Mouse (Mus musculus) kidney, embryonic 15.5 days (tissue): ENCODE measurements around the gene Cpeb1. TPM values are rescaled to one million over a fixed set of nuclear protein-coding genes. Genes with fewer than 3 reads are reported as not detected.

Experiments used
- ATAC-seq: fragments of 200-750 bp; cut with Nextera tagmentation; replicated peaks from 2 replicates; pipeline ENCODE4 v1.8.0; 2017; ENCODE audit warnings: moderate TSS enrichment; ENCODE audit not compliant: low FRiP score
- H3K27ac ChIP-seq: fragments of 300-500 bp; sonication (generic); 2 replicates; pipeline ENCODE4 v1.5.1; 2015; ENCODE audit warnings: mild to moderate bottlenecking, inconsistent platforms
- H3K27me3 ChIP-seq: fragments of 300-500 bp; sonication (generic); 2 replicates; pipeline ENCODE4 v1.6.1; 2015; ENCODE audit warnings: inconsistent platforms
- H3K36me3 ChIP-seq: fragments of 300-500 bp; sonication (generic); 2 replicates; pipeline ENCODE4 v1.6.1; 2015; ENCODE audit warnings: inconsistent platforms
- H3K4me1 ChIP-seq: fragments of 300-500 bp; sonication (generic); 2 replicates; pipeline ENCODE4 v1.6.1; 2015; ENCODE audit warnings: inconsistent platforms
- H3K4me2 ChIP-seq: fragments of 300-500 bp; sonication (generic); 2 replicates; pipeline ENCODE4 v1.6.1; 2015; ENCODE audit warnings: moderate library complexity, mild to moderate bottlenecking, inconsistent platforms
- H3K4me3 ChIP-seq: fragments of 300-500 bp; sonication (generic); replicated peaks from 2 replicates; pipeline ENCODE4 v1.5.1; 2015; ENCODE audit warnings: mild to moderate bottlenecking, inconsistent platforms
- H3K9ac ChIP-seq: fragments of 300-500 bp; sonication (generic); 2 replicates; pipeline ENCODE4 v1.6.1; 2015; ENCODE audit warnings: mild to moderate bottlenecking, inconsistent platforms
- H3K9me3 ChIP-seq: fragments of 300-500 bp; sonication (generic); replicated peaks from 2 replicates; pipeline ENCODE4 v1.6.1; 2016; ENCODE audit warnings: inconsistent platforms
- WGBS: fragments of 180-500 bp; shearing (Covaris S2); methylation state at CpG from one replicate; pipeline ENCODE4 v1.1.7; 2015; ENCODE audit warnings: mixed read lengths; 5-methylcytosine and 5-hydroxymethylcytosine counted together
- polyA plus RNA-seq: library from polyadenylated mRNA; unstranded; fragments of >200 nt; fragmentation: Nextera tagmentation; extraction: Ambion mirVana; gene quantifications from 2 replicates; pipeline ENCODE4 v1.2.1, GENCODE M21; 2015

Cpeb1 gene
- polyA plus RNA-seq, 1 experiment from 2014 or later, result 1.9 TPM

- no peak for ATAC-seq
Observed at GRCm38 (mm10) chr7:81339783-81340182, 115.5 kb downstream of the Cpeb1 start.

GRCm38 (mm10) chr7:81338522-81338873 is 116.8 kb downstream of the Cpeb1 start:
- peaks cover 92% of the 10 kb centered on the region for H3K36me3 ChIP-seq
- H3K4me2 ChIP-seq, result no peak overlapping the region
- no peak overlapping the region for H3K27ac ChIP-seq
- H3K9ac ChIP-seq, result no peak overlapping the region
- no peaks in the 10 kb centered on the region for H3K27me3 ChIP-seq
- H3K4me1 ChIP-seq, result peaks cover 24% of the 10 kb centered on the region
- WGBS, result 85% methylated on average over 3 of the region's 3 CpGs
- H3K9me3 ChIP-seq, result no peaks in the 10 kb centered on the region
- H3K4me3 ChIP-seq, result no peak overlapping the region
- ATAC-seq, result no peak

More at GRCm38 (mm10) chr7:81339783-81340182, 115.5 kb downstream of the Cpeb1 start:
- Histone ChIP-seq H3K9ac (no peak overlapping the region), H3K36me3 (peaks cover 91% of the 10 kb centered on the region), H3K27me3 (no peaks in the 10 kb centered on the region), H3K27ac (no peak overlapping the region), H3K9me3 (no peaks in the 10 kb centered on the region), H3K4me3 (no peak overlapping the region), H3K4me2 (no peak overlapping the region), H3K4me1 (peaks cover 29% of the 10 kb centered on the region)
- WGBS, result 79% methylated on average over 4 of the region's 4 CpGs

GRCm38 (mm10) chr7:81337785-81338521 is 117.3 kb downstream of the Cpeb1 start:
- H3K4me2 ChIP-seq, result no peak overlapping the region
- ATAC-seq, result no peak

GRCm38 (mm10) chr7:81336432-81336786 is 118.9 kb downstream of the Cpeb1 start:
- Histone ChIP-seq H3K4me3 (no peak overlapping the region), H3K9me3 (no peaks in the 10 kb centered on the region), H3K4me1 (peaks cover 5% of the 10 kb centered on the region; the same call in 1 of the 2 replicates), H3K36me3 (peaks cover 83% of the 10 kb centered on the region), H3K27me3 (no peaks in the 10 kb centered on the region), H3K4me2 (no peak overlapping the region), H3K9ac (no peak overlapping the region), H3K27ac (peak overlapping the region; percentile 84)
- ATAC-seq, result no peak
- WGBS, result 43% methylated on average over 8 of the region's 8 CpGs

More at GRCm38 (mm10) chr7:81337785-81338521, 117.3 kb downstream of the Cpeb1 start:
- Histone ChIP-seq H3K9me3 (no peaks in the 10 kb centered on the region), H3K9ac (no peak overlapping the region), H3K27ac (no peak overlapping the region), H3K4me3 (no peak overlapping the region), H3K4me1 (peaks cover 18% of the 10 kb centered on the region), H3K27me3 (no peaks in the 10 kb centered on the region), H3K36me3 (peaks cover 91% of the 10 kb centered on the region)
- 96% methylated on average over 21 of the region's 21 CpGs for WGBS

GRCm38 (mm10) chr7:81335705-81336431 is 119.4 kb downstream of the Cpeb1 start:
- Histone ChIP-seq H3K27ac (peak overlapping the region; percentile 84), H3K27me3 (no peaks in the 10 kb centered on the region), H3K36me3 (peaks cover 77% of the 10 kb centered on the region), H3K4me2 (no peak overlapping the region), H3K4me3 (no peak overlapping the region), H3K9me3 (no peaks in the 10 kb centered on the region), H3K9ac (no peak overlapping the region), H3K4me1 (peaks cover 4% of the 10 kb centered on the region; the same call in 1 of the 2 replicates)
- no peak for ATAC-seq
- 68% methylated on average over 18 of the region's 18 CpGs for WGBS

- Histone ChIP-seq H3K4me1 (peaks cover 4% of the 10 kb centered on the region; the same call in 1 of the 2 replicates), H3K4me3 (no peak overlapping the region), H3K9me3 (no peaks in the 10 kb centered on the region), H3K9ac (no peak overlapping the region), H3K27me3 (no peaks in the 10 kb centered on the region), H3K27ac (no peak overlapping the region), H3K36me3 (peaks cover 61% of the 10 kb centered on the region), H3K4me2 (no peak overlapping the region)
- ATAC-seq, result peak; percentile 55; the same call in 1 of the 2 replicates
- WGBS, result 64% methylated on average over 7 of the region's 7 CpGs
Observed at GRCm38 (mm10) chr7:81331851-81332250, 123.4 kb downstream of the Cpeb1 start.

- WGBS, result 17% methylated on average over 3 of the region's 3 CpGs
- Histone ChIP-seq H3K36me3 (peaks cover 52% of the 10 kb centered on the region), H3K9me3 (no peaks in the 10 kb centered on the region), H3K27ac (no peak overlapping the region), H3K9ac (no peak overlapping the region), H3K4me1 (peaks cover under 1% of the 10 kb centered on the region; the same call in 1 of the 2 replicates), H3K4me2 (no peak overlapping the region), H3K4me3 (no peak overlapping the region), H3K27me3 (no peaks in the 10 kb centered on the region)
- ATAC-seq, result no peak
Observed at GRCm38 (mm10) chr7:81330767-81331166, 124.5 kb downstream of the Cpeb1 start.

- no peaks in the 10 kb centered on the region for H3K27me3 ChIP-seq
- WGBS, result 87% methylated on average over 10 of the region's 10 CpGs
- H3K4me3 ChIP-seq, result no peak overlapping the region
- H3K27ac ChIP-seq, result no peak overlapping the region
- peaks cover 28% of the 10 kb centered on the region for H3K36me3 ChIP-seq
- H3K9ac ChIP-seq, result no peak overlapping the region
- no peaks in the 10 kb centered on the region for H3K9me3 ChIP-seq
- no peaks in the 10 kb centered on the region for H3K4me1 ChIP-seq
- ATAC-seq, result no peak
- no peak overlapping the region for H3K4me2 ChIP-seq
Observed at GRCm38 (mm10) chr7:81327661-81328060, 127.6 kb downstream of the Cpeb1 start.

- 86% methylated on average over 6 of the region's 6 CpGs for WGBS
- no peak for ATAC-seq
- no peaks in the 10 kb centered on the region for H3K9me3 ChIP-seq
Observed at GRCm38 (mm10) chr7:81326859-81327258, 128.4 kb downstream of the Cpeb1 start.

GRCm38 (mm10) chr7:81326043-81326442 is 129.2 kb downstream of the Cpeb1 start:
- no peaks in the 10 kb centered on the region for H3K4me1 ChIP-seq
- no peaks in the 10 kb centered on the region for H3K9me3 ChIP-seq
- H3K27ac ChIP-seq, result no peak overlapping the region
- 88% methylated on average over 12 of the region's 12 CpGs for WGBS
- H3K4me2 ChIP-seq, result no peak overlapping the region
- H3K9ac ChIP-seq, result no peak overlapping the region
- no peak overlapping the region for H3K4me3 ChIP-seq
- no peak for ATAC-seq
- peaks cover 24% of the 10 kb centered on the region for H3K36me3 ChIP-seq
- no peaks in the 10 kb centered on the region for H3K27me3 ChIP-seq

More at GRCm38 (mm10) chr7:81326859-81327258, 128.4 kb downstream of the Cpeb1 start:
- Histone ChIP-seq H3K4me2 (no peak overlapping the region), H3K27ac (no peak overlapping the region), H3K4me3 (no peak overlapping the region), H3K4me1 (no peaks in the 10 kb centered on the region), H3K9ac (no peak overlapping the region), H3K27me3 (no peaks in the 10 kb centered on the region), H3K36me3 (peaks cover 24% of the 10 kb centered on the region)

- WGBS, result 84% methylated on average over 5 of the region's 5 CpGs
- 0 out of 2 replicates have a peak, but pooled peaks have one; percentile 12 for ATAC-seq
Observed at GRCm38 (mm10) chr7:81321776-81322175, 133.5 kb downstream of the Cpeb1 start.

GRCm38 (mm10) chr7:81319749-81320148 is 135.5 kb downstream of the Cpeb1 start:
- peaks cover 3% of the 10 kb centered on the region; the same call in 1 of the 2 replicates for H3K4me1 ChIP-seq
- no peaks in the 10 kb centered on the region for H3K27me3 ChIP-seq
- no peak overlapping the region for H3K4me3 ChIP-seq
- 0 out of 2 replicates have a peak, but pooled peaks have one; percentile 40 for ATAC-seq
- no peaks in the 10 kb centered on the region for H3K36me3 ChIP-seq
- 54% methylated on average over 6 of the region's 6 CpGs for WGBS
- no peaks in the 10 kb centered on the region for H3K9me3 ChIP-seq
- no peak overlapping the region for H3K27ac ChIP-seq
- no peak overlapping the region for H3K4me2 ChIP-seq
- no peak overlapping the region for H3K9ac ChIP-seq

More at GRCm38 (mm10) chr7:81321776-81322175, 133.5 kb downstream of the Cpeb1 start:
- H3K4me3 ChIP-seq, result no peak overlapping the region
- no peak overlapping the region for H3K4me2 ChIP-seq
- H3K4me1 ChIP-seq, result peaks cover 3% of the 10 kb centered on the region; the same call in 1 of the 2 replicates
- H3K36me3 ChIP-seq, result no peaks in the 10 kb centered on the region; the same call in 1 of the 2 replicates
- no peak overlapping the region for H3K27ac ChIP-seq
- H3K27me3 ChIP-seq, result no peaks in the 10 kb centered on the region
- H3K9me3 ChIP-seq, result no peaks in the 10 kb centered on the region
- H3K9ac ChIP-seq, result no peak overlapping the region
